Mouse (Mus musculus) forebrain, embryonic 11.5 days (tissue): Measurements from ENCODE around the gene C730034F03Rik. TPM values are rescaled to one million over a fixed set of nuclear protein-coding genes. Genes with fewer than 3 reads are reported as not detected.
A peak's percentile ranks its signal among the peaks of the same experiment; 100 is the strongest.

Experiments used
- ATAC-seq: fragments of 200-750 bp; cut with Nextera tagmentation; replicated peaks from 2 replicates; pipeline ENCODE4 v1.8.0; 2017; ENCODE audit warnings: moderate TSS enrichment; ENCODE audit not compliant: low FRiP score
- DNase-seq: peaks from one replicate; pipeline ENCODE4 v3.0.0-alpha.2; 2017; ENCODE audit warnings: low spot score
- H3K27ac ChIP-seq: fragments of 300-500 bp; sonication (generic); 2 replicates; pipeline ENCODE4 v1.5.1; 2014; ENCODE audit warnings: low read depth, low read length
- H3K27me3 ChIP-seq: fragments of 300-500 bp; sonication (generic); 2 replicates; pipeline ENCODE4 v1.6.1; 2014; ENCODE audit warnings: mild to moderate bottlenecking, low read length, mixed read lengths; ENCODE audit not compliant: control insufficient read depth, insufficient read depth
- H3K36me3 ChIP-seq: fragments of 300-500 bp; sonication (generic); 2 replicates; pipeline ENCODE4 v1.6.1; 2014; ENCODE audit warnings: mild to moderate bottlenecking, low read length, moderate library complexity, mixed read lengths; ENCODE audit not compliant: control insufficient read depth, insufficient read depth
- H3K4me1 ChIP-seq: fragments of 300-500 bp; sonication (generic); replicated peaks from 2 replicates; pipeline ENCODE4 v1.6.1; 2014; ENCODE audit warnings: low read length, mixed read lengths; ENCODE audit not compliant: control insufficient read depth, insufficient read depth
- H3K4me2 ChIP-seq: fragments of 300-500 bp; sonication (generic); 2 replicates; pipeline ENCODE4 v1.6.1; 2014; ENCODE audit warnings: low read depth, mild to moderate bottlenecking, low read length, moderate library complexity, mixed read lengths; ENCODE audit not compliant: severe bottlenecking
- H3K4me3 ChIP-seq: fragments of 300-500 bp; sonication (generic); 2 replicates; pipeline ENCODE4 v1.5.1; 2014; ENCODE audit warnings: low read depth, low read length
- H3K9ac ChIP-seq: fragments of 300-500 bp; sonication (generic); 2 replicates; pipeline ENCODE4 v1.6.1; 2014; ENCODE audit warnings: low read length
- H3K9me3 ChIP-seq: fragments of 300-500 bp; sonication (generic); 2 replicates; pipeline ENCODE4 v1.6.1; 2016; ENCODE audit warnings: low read length, mixed read lengths; ENCODE audit not compliant: control insufficient read depth
- WGBS: fragments of 180-500 bp; shearing (Covaris S2); extraction: QIAGEN DNeasy Blood & Tissue Kit; methylation state at CpG from one replicate; pipeline ENCODE4 v1.1.7; 2014; 5-methylcytosine and 5-hydroxymethylcytosine counted together
- polyA plus RNA-seq: library from polyadenylated mRNA; unstranded; fragments of >200 nt; fragmentation: Nextera tagmentation; extraction: Ambion mirVana; gene quantifications from 2 replicates; pipeline ENCODE4 v1.2.1, GENCODE M21; 2014

The C730034F03Rik gene
- polyA plus RNA-seq, 1 experiment from 2014 or later, result 6.0 TPM

DNA sequence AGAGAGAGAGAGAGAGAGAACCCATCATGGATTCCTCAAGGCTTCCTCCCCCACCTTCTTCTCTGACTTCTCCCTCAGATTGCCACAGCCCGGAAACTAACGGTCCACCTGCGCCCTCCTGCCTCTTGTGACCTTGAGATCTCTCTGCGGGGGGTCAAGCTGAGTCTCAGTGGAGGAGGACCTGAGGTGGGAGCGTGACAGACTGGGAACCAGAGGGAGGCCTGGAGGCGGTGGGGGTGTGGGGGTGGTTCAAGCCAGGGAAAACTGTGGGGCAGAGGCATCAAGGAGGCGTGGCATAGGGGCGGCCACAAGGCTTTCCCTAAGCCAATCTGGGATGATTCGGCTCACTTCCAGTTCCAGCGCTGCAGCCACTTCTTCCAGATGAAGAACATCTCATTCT, 30.9 kb downstream of the C730034F03Rik start:
- no peaks in the 10 kb centered on the region; the same call in 1 of the 2 replicates for H3K4me1 ChIP-seq
- no peak overlapping the region for H3K4me3 ChIP-seq
- no peaks in the 10 kb centered on the region for H3K27me3 ChIP-seq
- ATAC-seq (no peak), DNase-seq (no peak)
- H3K9ac ChIP-seq, result no peak overlapping the region
- H3K4me2 ChIP-seq, result no peak overlapping the region
- 80% methylated on average over 10 of the region's 10 CpGs for WGBS
- no peak overlapping the region for H3K27ac ChIP-seq
- peaks cover 11% of the 10 kb centered on the region; the same call in 1 of the 2 replicates for H3K36me3 ChIP-seq
- H3K9me3 ChIP-seq, result no peaks in the 10 kb centered on the region

DNA sequence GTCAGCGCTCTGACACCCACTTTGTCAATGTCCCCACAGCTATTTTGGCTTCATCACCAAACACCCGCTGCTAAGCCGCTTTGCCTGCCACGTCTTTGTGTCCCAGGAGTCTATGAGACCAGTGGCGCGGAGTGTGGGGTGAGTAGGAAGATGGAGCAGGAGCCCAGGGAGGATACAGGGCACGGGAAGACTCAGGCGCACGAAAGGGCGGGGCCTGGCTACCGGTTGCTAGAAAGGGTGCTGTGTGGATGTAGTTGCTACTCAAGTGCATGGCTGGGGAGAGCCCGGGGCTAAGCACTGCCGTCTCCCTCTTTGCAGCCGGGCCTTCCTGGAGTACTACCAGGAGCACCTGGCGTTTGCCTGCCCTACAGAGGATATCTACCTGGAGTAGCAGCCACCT, 31.9 kb downstream of the C730034F03Rik start:
- Histone ChIP-seq H3K9ac (no peak overlapping the region), H3K9me3 (no peaks in the 10 kb centered on the region), H3K4me3 (no peak overlapping the region), H3K36me3 (peaks cover 11% of the 10 kb centered on the region; the same call in 1 of the 2 replicates), H3K27me3 (no peaks in the 10 kb centered on the region), H3K4me2 (no peak overlapping the region), H3K27ac (no peak overlapping the region), H3K4me1 (no peaks in the 10 kb centered on the region)
- ATAC-seq, result no peak
- 86% methylated on average over 15 of the region's 15 CpGs for WGBS
- no peak for DNase-seq

DNA sequence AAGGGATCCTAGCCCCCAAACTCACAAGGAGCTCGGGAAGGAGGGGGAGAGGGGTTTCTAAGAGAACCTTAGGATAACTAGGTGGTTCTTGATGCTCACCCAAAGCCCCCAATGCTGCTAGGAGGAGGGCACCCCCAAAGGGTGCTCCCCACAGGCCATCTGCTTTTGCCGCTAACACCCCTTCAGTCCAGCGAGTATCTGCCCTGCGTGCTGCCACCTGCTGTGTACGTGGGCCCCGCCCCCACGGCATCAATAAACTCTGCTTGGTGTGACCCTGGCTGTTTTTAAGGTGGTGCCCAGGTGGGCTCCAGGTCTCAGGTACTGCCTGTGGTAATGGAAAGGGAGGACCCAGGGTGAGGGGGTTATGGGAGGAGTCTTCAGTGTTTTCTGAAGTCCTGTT, 32.8 kb downstream of the C730034F03Rik start:
- no peak overlapping the region for H3K9ac ChIP-seq
- DNase-seq (no peak), ATAC-seq (no peak)
- no peaks in the 10 kb centered on the region for H3K9me3 ChIP-seq
- H3K4me1 ChIP-seq, result no peaks in the 10 kb centered on the region
- no peak overlapping the region for H3K27ac ChIP-seq
- WGBS, result 78% methylated on average over 7 of the region's 7 CpGs
- no peaks in the 10 kb centered on the region for H3K27me3 ChIP-seq
- peaks cover 7% of the 10 kb centered on the region; the same call in 1 of the 2 replicates for H3K36me3 ChIP-seq
- H3K4me3 ChIP-seq, result no peak overlapping the region
- no peak overlapping the region for H3K4me2 ChIP-seq

DNA sequence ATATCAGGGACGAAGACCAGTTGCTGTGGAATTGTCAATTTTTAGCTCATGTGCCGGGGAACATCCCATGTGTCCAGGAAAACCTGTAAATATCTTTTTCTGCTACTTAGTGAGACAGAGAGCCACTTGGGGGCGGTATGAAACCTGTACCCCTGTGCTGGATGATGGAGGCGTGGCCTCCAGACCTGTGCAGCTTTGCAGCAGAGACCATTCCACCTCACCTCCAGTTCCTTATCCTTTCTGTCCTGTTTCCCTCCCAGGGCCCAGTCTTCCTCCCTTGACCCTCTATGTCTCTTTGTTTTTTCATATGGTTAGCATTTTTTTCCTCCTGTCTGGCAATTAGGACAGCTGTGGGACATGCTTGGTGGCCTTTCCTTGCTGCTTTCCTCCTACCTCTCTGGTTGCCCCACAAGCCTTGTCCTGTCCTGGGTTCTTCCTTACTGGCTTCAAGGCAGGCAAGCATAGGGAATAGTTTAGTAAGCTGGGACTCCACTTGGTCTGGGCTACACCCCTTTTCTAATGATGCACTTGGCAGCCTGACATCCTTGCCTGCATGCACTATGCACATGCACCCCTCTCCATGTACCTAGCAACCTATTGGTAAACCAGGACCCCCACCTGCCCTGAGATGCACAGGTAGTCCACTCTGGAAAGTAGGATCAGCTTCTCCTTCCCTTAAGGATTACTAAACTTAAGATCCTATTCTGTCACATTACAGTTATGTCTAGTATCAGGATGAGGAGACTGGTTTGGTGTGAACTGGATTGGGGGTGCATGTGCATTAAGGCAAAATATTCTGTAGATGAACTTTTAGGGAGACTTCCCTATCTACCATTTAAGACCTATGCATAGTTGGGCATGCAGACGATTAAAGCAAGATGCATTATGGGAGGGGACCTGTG, 34.2 kb downstream of the C730034F03Rik start:
- no peaks in the 10 kb centered on the region for H3K9me3 ChIP-seq
- no peak overlapping the region for H3K4me2 ChIP-seq
- H3K9ac ChIP-seq, result no peak overlapping the region
- no peak overlapping the region for H3K4me3 ChIP-seq
- ATAC-seq (no peak), DNase-seq (no peak)
- no peak overlapping the region for H3K27ac ChIP-seq
- no peaks in the 10 kb centered on the region for H3K4me1 ChIP-seq
- H3K27me3 ChIP-seq, result no peaks in the 10 kb centered on the region
- 68% methylated on average over 5 of the region's 5 CpGs for WGBS
- peaks cover 2% of the 10 kb centered on the region; the same call in 1 of the 2 replicates for H3K36me3 ChIP-seq

DNA sequence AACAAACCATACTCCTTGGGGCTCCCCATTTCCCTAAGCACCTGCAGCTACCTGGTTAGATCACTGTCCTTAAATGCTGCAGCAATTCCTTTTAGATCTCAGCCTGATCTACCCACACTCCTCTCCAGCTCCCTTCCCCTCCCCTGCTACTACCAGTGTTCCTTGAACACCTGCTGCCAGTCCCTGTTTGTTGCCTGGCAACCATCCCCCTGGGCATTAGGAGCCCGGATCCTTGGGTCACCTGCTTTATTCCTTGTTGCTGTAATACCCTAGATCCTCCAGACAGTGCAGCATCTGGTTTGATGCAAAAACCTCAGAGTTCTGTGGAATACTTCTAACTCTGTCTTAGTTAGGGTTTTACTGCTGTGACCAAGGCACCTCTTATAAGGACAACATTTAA, 35.7 kb downstream of the C730034F03Rik start:
- peak; percentile 51 for DNase-seq
- no peak overlapping the region for H3K4me3 ChIP-seq
- 6% methylated on average over 1 of the region's 1 CpGs for WGBS

DNA sequence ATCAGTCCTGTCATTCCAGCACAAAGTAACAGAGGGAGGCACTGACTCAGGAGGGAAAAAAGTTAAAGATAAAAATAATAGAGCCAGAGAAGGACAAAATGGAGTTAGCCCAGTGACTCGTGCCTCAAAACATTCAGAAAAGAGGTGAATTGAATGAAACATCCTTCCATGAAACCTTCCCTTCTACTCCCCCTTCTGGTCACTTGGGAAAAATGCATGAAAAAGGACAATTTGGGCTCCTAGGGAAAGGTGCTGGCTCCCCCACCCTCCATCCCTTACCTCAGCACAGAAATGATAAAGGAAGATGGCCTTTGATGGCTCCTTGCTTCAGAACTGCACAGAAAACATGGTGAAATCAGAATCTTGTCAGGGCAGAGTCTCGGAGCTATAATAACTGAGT, 39.2 kb downstream of the C730034F03Rik start:
- Histone ChIP-seq H3K4me1 (no peaks in the 10 kb centered on the region), H3K27me3 (no peaks in the 10 kb centered on the region), H3K4me2 (no peak overlapping the region), H3K9me3 (no peaks in the 10 kb centered on the region), H3K4me3 (no peak overlapping the region), H3K27ac (no peak overlapping the region), H3K9ac (no peak overlapping the region), H3K36me3 (no peaks in the 10 kb centered on the region)
- DNase-seq (peak; percentile 43), ATAC-seq (0 out of 2 replicates have a peak, but pooled peaks have one; percentile 27)
- 43% methylated on average over 2 of the region's 2 CpGs for WGBS

More for the DNA sequence above, 35.7 kb downstream of the C730034F03Rik start:
- Histone ChIP-seq H3K27me3 (no peaks in the 10 kb centered on the region), H3K36me3 (peaks cover 2% of the 10 kb centered on the region; the same call in 1 of the 2 replicates), H3K9me3 (no peaks in the 10 kb centered on the region), H3K4me2 (no peak overlapping the region), H3K9ac (no peak overlapping the region), H3K4me1 (no peaks in the 10 kb centered on the region), H3K27ac (no peak overlapping the region)
- ATAC-seq, result 0 out of 2 replicates have a peak, but pooled peaks have one; percentile 13

DNA sequence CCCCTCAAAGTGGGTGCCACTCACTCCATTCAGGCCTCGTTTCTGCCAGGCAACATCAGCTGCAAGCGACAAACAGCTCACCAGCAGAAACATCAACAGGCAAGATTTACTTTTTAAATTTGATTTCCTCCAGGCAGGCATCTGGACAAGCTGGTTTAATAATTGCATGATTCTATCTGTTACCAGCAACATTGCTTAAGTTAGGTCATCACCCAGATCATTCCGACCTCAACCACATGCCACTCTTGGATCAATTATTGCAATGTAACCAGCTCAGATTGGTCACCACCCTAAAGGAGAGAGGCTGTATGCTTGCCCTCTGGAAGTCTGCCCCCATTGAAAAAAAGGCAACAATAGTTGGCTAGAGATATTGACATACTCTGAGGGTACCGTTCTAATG, 42.1 kb downstream of the C730034F03Rik start:
- DNase-seq (peak; percentile 33), ATAC-seq (no peak)
- Histone ChIP-seq H3K4me3 (no peak overlapping the region), H3K9me3 (no peaks in the 10 kb centered on the region), H3K27ac (no peak overlapping the region), H3K4me1 (peaks cover 3% of the 10 kb centered on the region; the same call in 1 of the 2 replicates), H3K4me2 (no peak overlapping the region), H3K27me3 (no peaks in the 10 kb centered on the region), H3K9ac (no peak overlapping the region), H3K36me3 (no peaks in the 10 kb centered on the region)
- WGBS, result 91% methylated on average over 4 of the region's 4 CpGs

DNA sequence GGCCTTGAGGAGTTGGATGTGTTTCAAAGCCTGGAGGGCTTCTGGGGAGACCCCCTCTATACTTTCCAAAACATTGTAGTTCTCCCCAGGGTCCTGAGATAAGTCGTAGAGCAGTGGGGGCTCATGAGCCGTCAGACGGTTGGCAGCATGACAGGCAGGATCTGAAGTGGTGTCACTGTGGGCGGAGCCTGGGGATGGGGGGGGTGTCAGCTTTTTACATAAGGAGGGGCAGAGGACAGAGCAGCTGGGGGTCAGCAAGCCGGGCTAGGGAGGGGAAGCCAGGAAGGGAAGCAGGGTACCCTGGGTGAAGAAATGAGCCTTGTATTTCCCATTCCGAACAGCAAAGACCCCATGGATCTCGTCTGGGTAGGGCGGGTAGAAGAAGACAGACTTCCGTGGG, 44.0 kb downstream of the C730034F03Rik start:
- no peaks in the 10 kb centered on the region for H3K36me3 ChIP-seq
- no peak overlapping the region for H3K27ac ChIP-seq
- peaks cover 3% of the 10 kb centered on the region; the same call in 1 of the 2 replicates for H3K4me1 ChIP-seq
- H3K4me3 ChIP-seq, result no peak overlapping the region
- DNase-seq, result no peak
- no peak overlapping the region for H3K4me2 ChIP-seq
- WGBS, result 87% methylated on average over 9 of the region's 9 CpGs
- ATAC-seq, result no peak
- no peaks in the 10 kb centered on the region for H3K27me3 ChIP-seq
- H3K9ac ChIP-seq, result no peak overlapping the region
- H3K9me3 ChIP-seq, result no peaks in the 10 kb centered on the region
